Mouse (Mus musculus) T-cell, adult 2 months (primary cell): ENCODE measurements around the gene Gm20708.
A peak's percentile ranks its signal among the peaks of the same experiment; 100 is the strongest.

ENCODE experiments used
- DNase-seq: peaks from one replicate; pipeline ENCODE4 v3.0.0; 2022; ENCODE audit warnings: low spot score

The Gm20708 gene

GRCm38 (mm10) chr11:117809407-117810311 lies at the start of gene Gm20708, which contains the start of gene Syngr2:
Gm20708 (plus strand) TSS chr11:117809668.
Syngr2 (plus strand) TSS chr11:117809668.
- DNase-seq = peak; percentile 56

- no peak for DNase-seq
Measured at GRCm38 (mm10) chr11:117760374-117761119, 48.9 kb upstream of the Gm20708 start.

GRCm38 (mm10) chr11:117761801-117762200 lies 47.7 kb upstream of the Gm20708 start:
- DNase-seq = no peak

GRCm38 (mm10) chr11:117762246-117762645 lies 47.2 kb upstream of the Gm20708 start:
- DNase-seq = no peak

GRCm38 (mm10) chr11:117764319-117764718 lies 45.1 kb upstream of the Gm20708 start:
- no peak for DNase-seq

- no peak for DNase-seq
Measured at GRCm38 (mm10) chr11:117765361-117765760, 44.1 kb upstream of the Gm20708 start.

GRCm38 (mm10) chr11:117766275-117766674 lies 43.2 kb upstream of the Gm20708 start:
- DNase-seq = no peak

GRCm38 (mm10) chr11:117768725-117769682 lies 40.5 kb upstream of the Gm20708 start:
- no peak for DNase-seq

- DNase-seq = no peak
Measured at GRCm38 (mm10) chr11:117769683-117770047, 39.8 kb upstream of the Gm20708 start.

GRCm38 (mm10) chr11:117770407-117770806 lies 39.1 kb upstream of the Gm20708 start:
- no peak for DNase-seq

- DNase-seq = no peak
Measured at GRCm38 (mm10) chr11:117772352-117772751, 37.1 kb upstream of the Gm20708 start.

GRCm38 (mm10) chr11:117774925-117775324 lies 34.5 kb upstream of the Gm20708 start:
- DNase-seq = no peak

GRCm38 (mm10) chr11:117775540-117775939 lies 33.9 kb upstream of the Gm20708 start:
- no peak for DNase-seq

- no peak for DNase-seq
Measured at GRCm38 (mm10) chr11:117776085-117776792, 33.2 kb upstream of the Gm20708 start.

GRCm38 (mm10) chr11:117777111-117777510 lies 32.4 kb upstream of the Gm20708 start:
- DNase-seq = peak; percentile 75

GRCm38 (mm10) chr11:117778031-117778430 lies 31.4 kb upstream of the Gm20708 start:
- no peak for DNase-seq

- DNase-seq = no peak
Measured at GRCm38 (mm10) chr11:117778851-117779433, 30.5 kb upstream of the Gm20708 start.

- DNase-seq = no peak
Measured at GRCm38 (mm10) chr11:117779434-117780198, 29.9 kb upstream of the Gm20708 start.

- no peak for DNase-seq
Measured at GRCm38 (mm10) chr11:117780199-117780515, 29.3 kb upstream of the Gm20708 start.

GRCm38 (mm10) chr11:117780582-117781111 lies 28.8 kb upstream of the Gm20708 start:
- peak; percentile 96 for DNase-seq
